Mouse (Mus musculus) Patski (cell line): Measurements from ENCODE around the gene Rgs12. TPM values are rescaled to one million over a fixed set of nuclear protein-coding genes. Genes with fewer than 3 reads are reported as not detected.

Experiments used
- ATAC-seq: fragments of 100-300 bp; one replicate; pipeline ENCODE4 v1.8.0; 2021
- CTCF ChIA-PET: fragments of 350-600 bp; sonication (Branson Sonifier 250); formaldehyde crosslinking; loops from one replicate; lab custom pipeline; 2022; ENCODE audit warnings: inconsistent platforms; lab: Charles Lee
- POLR2A ChIA-PET: fragments of 350-600 bp; sonication (Branson Sonifier 250); formaldehyde crosslinking; loops from one replicate; lab custom pipeline; 2022; ENCODE audit warnings: antibody characterized with exemption, inconsistent platforms; lab: Charles Lee
- DNase-seq: peaks from one replicate; pipeline ENCODE4 v3.0.0-alpha.2; 2011; ENCODE audit warnings: low read depth, low spot score
- H3K27me3 ChIP-seq: fragments of 371-371 bp; one replicate; pipeline ENCODE4 v1.5.1; 2021
- CTCF ChIP-seq: fragments of 100-300 bp; IDR thresholded peaks from one replicate; pipeline ENCODE4 v1.5.1; 2021
- in situ Hi-C: fragments of 300-500 bp; cut with MboI; formaldehyde crosslinking; loops from 3 replicates; pipeline ENCODE4 v1.11.1; 2018; ENCODE audit warnings: low pct_unique_long_range_greater_than_20kb, mixed read lengths
- polyA plus RNA-seq: library from polyadenylated mRNA; unstranded; gene quantifications from one replicate; pipeline ENCODE4 v1.2.3, GENCODE M21; 2021

Gene Rgs12
- polyA plus RNA-seq, 1 experiment from 2014 or later: 19.4 TPM

- no peak for TF ChIP-seq CTCF
- ATAC-seq (no peak), DNase-seq (no peak)
- ChIA-PET POLR2A (no interaction called here), CTCF (interaction anchor here (1.0 to 1.7 kb wide), 4 partner anchors 12 to 63 kb away, joined by 3 to 4 read pairs (median 3); no protein-coding TSS in a partner anchor)
- no peaks in the 10 kb centered on the region for H3K27me3 ChIP-seq
- in situ Hi-C loops: no loop called here
These were observed 18.2 kb upstream of the Rgs12 start for GRCm38 (mm10) chr5:34931091-34931490.

- ATAC-seq: no peak
These were observed 17.5 kb upstream of the Rgs12 start for GRCm38 (mm10) chr5:34931516-34932457.

GRCm38 (mm10) chr5:34932458-34932806 lies 16.8 kb upstream of the Rgs12 start:
- TF ChIP-seq CTCF: no peak
- POLR2A ChIA-PET: no interaction called here
- ATAC-seq (no peak), DNase-seq (no peak)
- CTCF ChIA-PET: interaction anchor here (1.0 to 1.6 kb wide), 6 partner anchors 14 to 110 kb away, joined by 3 to 4 read pairs (median 3); no protein-coding TSS in a partner anchor
- no peaks in the 10 kb centered on the region for H3K27me3 ChIP-seq
- in situ Hi-C loops: no loop called here

More at GRCm38 (mm10) chr5:34931516-34932457, 17.5 kb upstream of the Rgs12 start:
- POLR2A ChIA-PET: no interaction called here
- DNase-seq: no peak
- TF ChIP-seq CTCF: no peak
- H3K27me3 ChIP-seq: no peaks in the 10 kb centered on the region
- in situ Hi-C loops: no loop called here
- CTCF ChIA-PET: interaction anchor here (1.0 to 1.6 kb wide), 6 partner anchors 13 to 111 kb away, joined by 3 to 4 read pairs (median 3); no protein-coding TSS in a partner anchor

GRCm38 (mm10) chr5:34933461-34933860 lies 15.8 kb upstream of the Rgs12 start:
- POLR2A ChIA-PET: no interaction called here
- H3K27me3 ChIP-seq: no peaks in the 10 kb centered on the region
- CTCF ChIA-PET: no interaction called here
- TF ChIP-seq CTCF: no peak
- ATAC-seq: no peak
- in situ Hi-C loops: no loop called here
- no peak for DNase-seq

GRCm38 (mm10) chr5:34941710-34942470 lies 7.4 kb upstream of the Rgs12 start:
- no peak for ATAC-seq
- CTCF ChIA-PET: no interaction called here
- in situ Hi-C loops: no loop called here
- TF ChIP-seq CTCF: no peak
- no peak for DNase-seq
- H3K27me3 ChIP-seq: peaks cover 4% of the 10 kb centered on the region
- POLR2A ChIA-PET: no interaction called here

- TF ChIP-seq CTCF: no peak
- ChIA-PET CTCF (interaction anchor here (1.0 to 1.5 kb wide), 2 partner anchors 10 to 14 kb away, joined by 3 read pairs; no protein-coding TSS in a partner anchor), POLR2A (interaction anchor here (0.7 kb wide), 1 partner anchor 12 kb away, joined by 3 read pairs; no protein-coding TSS in a partner anchor)
- DNase-seq: no peak
- ATAC-seq: no peak
- in situ Hi-C loops: no loop called here
- H3K27me3 ChIP-seq: peaks cover 4% of the 10 kb centered on the region
These were observed 5.8 kb upstream of the Rgs12 start for GRCm38 (mm10) chr5:34943428-34943827.

GRCm38 (mm10) chr5:34949769-34950211 lies 545 bp downstream of the Rgs12 start:
- CTCF ChIA-PET: interaction anchor here (1.0 to 1.4 kb wide), 3 partner anchors 21 to 82 kb away, joined by 3 read pairs; no protein-coding TSS in a partner anchor
- DNase-seq (no peak), ATAC-seq (peak; percentile 22)
- H3K27me3 ChIP-seq: no peaks in the 10 kb centered on the region
- in situ Hi-C loops: no loop called here
- no peak for TF ChIP-seq CTCF
- POLR2A ChIA-PET: no interaction called here

GRCm38 (mm10) chr5:34950486-34951160 lies 1.4 kb downstream of the Rgs12 start:
- TF ChIP-seq CTCF: no peak
- ChIA-PET CTCF (interaction anchor here (1.0 to 1.3 kb wide), 2 partner anchors 20 to 34 kb away, joined by 3 read pairs; no protein-coding TSS in a partner anchor), POLR2A (no interaction called here)
- ATAC-seq: no peak
- in situ Hi-C loops: no loop called here
- no peaks in the 10 kb centered on the region for H3K27me3 ChIP-seq
- DNase-seq: no peak

- in situ Hi-C loops: no loop called here
- no peak for TF ChIP-seq CTCF
- H3K27me3 ChIP-seq: no peaks in the 10 kb centered on the region
- ChIA-PET POLR2A (no interaction called here), CTCF (no interaction called here)
- no peak for DNase-seq
- no peak for ATAC-seq
These were observed 2.1 kb downstream of the Rgs12 start for GRCm38 (mm10) chr5:34951161-34951834.
